Mouse (Mus musculus): ENCODE data around the gene Fibin. TPM values are rescaled to one million over a fixed set of nuclear protein-coding genes. Genes with fewer than 3 reads are reported as not detected.

The Fibin gene
- total RNA-seq (2017) = not detected in 3 replicates

- ATAC-seq (replicated peaks; ENCODE audit: insufficient number of reproducible peaks, low FRiP score, low TSS enrichment, poor library complexity, severe bottlenecking) = peak; percentile 40; the same call in 1 of the 2 replicates
Measured at GRCm38 (mm10) chr2:110362432-110363283, at the start of gene Fibin. Gene Fibin (minus strand): TSS chr2:110363183.

- ATAC-seq (replicated peaks; ENCODE audit: insufficient number of reproducible peaks, low FRiP score, low TSS enrichment, poor library complexity, severe bottlenecking) = no peak
Measured at GRCm38 (mm10) chr2:110411428-110411827, 48.4 kb upstream of the Fibin start.

- no peak for ATAC-seq (replicated peaks; ENCODE audit: insufficient number of reproducible peaks, low FRiP score, low TSS enrichment, poor library complexity, severe bottlenecking)
Measured at GRCm38 (mm10) chr2:110408757-110409156, 45.8 kb upstream of the Fibin start.

GRCm38 (mm10) chr2:110392714-110393336, 29.8 kb upstream of the Fibin start:
- no peak for ATAC-seq (replicated peaks; ENCODE audit: insufficient number of reproducible peaks, low FRiP score, low TSS enrichment, poor library complexity, severe bottlenecking)

- no peak for ATAC-seq (replicated peaks; ENCODE audit: insufficient number of reproducible peaks, low FRiP score, low TSS enrichment, poor library complexity, severe bottlenecking)
Measured at GRCm38 (mm10) chr2:110390736-110391409, 27.9 kb upstream of the Fibin start.

GRCm38 (mm10) chr2:110379811-110380210, 16.8 kb upstream of the Fibin start:
- ATAC-seq (replicated peaks; ENCODE audit: insufficient number of reproducible peaks, low FRiP score, low TSS enrichment, poor library complexity, severe bottlenecking) = no peak

GRCm38 (mm10) chr2:110376660-110377059, 13.7 kb upstream of the Fibin start:
- no peak for ATAC-seq (replicated peaks; ENCODE audit: insufficient number of reproducible peaks, low FRiP score, low TSS enrichment, poor library complexity, severe bottlenecking)

- no peak for ATAC-seq (replicated peaks; ENCODE audit: insufficient number of reproducible peaks, low FRiP score, low TSS enrichment, poor library complexity, severe bottlenecking)
Measured at GRCm38 (mm10) chr2:110375475-110375874, 12.5 kb upstream of the Fibin start.

- ATAC-seq (replicated peaks; ENCODE audit: insufficient number of reproducible peaks, low FRiP score, low TSS enrichment, poor library complexity, severe bottlenecking) = no peak
Measured at GRCm38 (mm10) chr2:110373186-110373585, 10.2 kb upstream of the Fibin start.

GRCm38 (mm10) chr2:110367382-110367887, 4.5 kb upstream of the Fibin start:
- ATAC-seq (replicated peaks; ENCODE audit: insufficient number of reproducible peaks, low FRiP score, low TSS enrichment, poor library complexity, severe bottlenecking) = no peak

- no peak for ATAC-seq (replicated peaks; ENCODE audit: insufficient number of reproducible peaks, low FRiP score, low TSS enrichment, poor library complexity, severe bottlenecking)
Measured at GRCm38 (mm10) chr2:110365401-110365800, 2.4 kb upstream of the Fibin start.

- no peak for ATAC-seq (replicated peaks; ENCODE audit: insufficient number of reproducible peaks, low FRiP score, low TSS enrichment, poor library complexity, severe bottlenecking)
Measured at GRCm38 (mm10) chr2:110363855-110364254, 872 bp upstream of the Fibin start.

- no peak for ATAC-seq (replicated peaks; ENCODE audit: insufficient number of reproducible peaks, low FRiP score, low TSS enrichment, poor library complexity, severe bottlenecking)
Measured at GRCm38 (mm10) chr2:110353302-110353970, 9.5 kb downstream of the Fibin start.

- no peak for ATAC-seq (replicated peaks; ENCODE audit: insufficient number of reproducible peaks, low FRiP score, low TSS enrichment, poor library complexity, severe bottlenecking)
Measured at GRCm38 (mm10) chr2:110351843-110352251, 11.1 kb downstream of the Fibin start.

- no peak for ATAC-seq (replicated peaks; ENCODE audit: insufficient number of reproducible peaks, low FRiP score, low TSS enrichment, poor library complexity, severe bottlenecking)
Measured at GRCm38 (mm10) chr2:110351406-110351805, 11.6 kb downstream of the Fibin start.

- no peak for ATAC-seq (replicated peaks; ENCODE audit: insufficient number of reproducible peaks, low FRiP score, low TSS enrichment, poor library complexity, severe bottlenecking)
Measured at GRCm38 (mm10) chr2:110328953-110329352, 34.0 kb downstream of the Fibin start.

GRCm38 (mm10) chr2:110319949-110320348, 43.0 kb downstream of the Fibin start:
- ATAC-seq (replicated peaks; ENCODE audit: insufficient number of reproducible peaks, low FRiP score, low TSS enrichment, poor library complexity, severe bottlenecking) = no peak

GRCm38 (mm10) chr2:110319266-110319665, 43.7 kb downstream of the Fibin start:
- ATAC-seq (replicated peaks; ENCODE audit: insufficient number of reproducible peaks, low FRiP score, low TSS enrichment, poor library complexity, severe bottlenecking) = no peak

GRCm38 (mm10) chr2:110318719-110319118, 44.3 kb downstream of the Fibin start:
- ATAC-seq (replicated peaks; ENCODE audit: insufficient number of reproducible peaks, low FRiP score, low TSS enrichment, poor library complexity, severe bottlenecking) = no peak

All from monocyte, adult 5-6 weeks (primary cell).